Mouse (Mus musculus) adrenal gland, postnatal 0 days (tissue): ENCODE measurements around the gene Prr14. TPM values are rescaled to one million over a fixed set of nuclear protein-coding genes. Genes with fewer than 3 reads are reported as not detected.

Experiments used
- microRNA-seq: library from miRNA; unstranded; fragments of <30 nt; microRNA quantifications from one replicate; pipeline ENCODE4, GENCODE M21; 2016; ENCODE audit warnings: borderline replicate concordance; ENCODE audit not compliant: insufficient number of aligned reads
- polyA plus RNA-seq: library from polyadenylated mRNA; unstranded; fragments of >200 nt; fragmentation: Nextera tagmentation; extraction: Ambion mirVana; gene quantifications from 2 replicates; pipeline ENCODE4 v1.2.1, GENCODE M21; 2015

Prr14 gene
- 25.3 and 37.3 TPM in 2 replicates for polyA plus RNA-seq

GRCm38 (mm10) chr7:127459311-127459710 is at the start of gene Prr14:
Gene Prr14, plus strand, starts transcription at chr7:127459611.

GRCm38 (mm10) chr7:127421388-127422191 is 37.8 kb upstream of the Prr14 start, which contains the start of gene Zfp688:
Gene Zfp688, minus strand, starts transcription at chr7:127422068.

GRCm38 (mm10) chr7:127448521-127449300 is 10.7 kb upstream of the Prr14 start, which contains the start of gene Zfp689:
Gene Zfp689, minus strand, starts transcription at chr7:127449158.

GRCm38 (mm10) chr7:127478635-127479317 is 19.4 kb downstream of the Prr14 start, which contains the start of gene Fbrs:
Gene Fbrs, plus strand, starts transcription at chr7:127479199.

GRCm38 (mm10) chr7:127511808-127512230 is 52.4 kb downstream of the Prr14 start, which contains the start of gene Srcap:
Gene Srcap, plus strand, starts transcription at chr7:127511983.

GRCm38 (mm10) chr7:127519284-127519683 is 59.9 kb downstream of the Prr14 start, which contains the start of gene Gm42715:
Gene Gm42715, plus strand, starts transcription at chr7:127519584.

Small RNA genes lying within 50 kb of the gene (microRNA-seq; reads per million reads assigned to microRNA genes)
- gene Gm47278 = not detected
- gene Mir7060 = not detected

Other genes starting within 250 kb of the Prr14 start
- 10.4 and 16.9 TPM in 2 replicates for gene Zfp553, start 226.6 kb upstream of the Prr14 start, polyA plus RNA-seq
- 13.9 and 21.8 TPM in 2 replicates for gene Sept1, start 226.5 kb upstream of the Prr14 start, polyA plus RNA-seq
- gene Zfp771, start 215.3 kb upstream of the Prr14 start, polyA plus RNA-seq = 58.3 and 67.4 TPM in 2 replicates
- gene Dctpp1, start 198.9 kb upstream of the Prr14 start, polyA plus RNA-seq = 126 and 177 TPM in 2 replicates
- 93.4 and 161 TPM in 2 replicates for gene Sephs2, start 185.6 kb upstream of the Prr14 start, polyA plus RNA-seq
- gene Itgal, start 163.4 kb upstream of the Prr14 start, polyA plus RNA-seq = 0.61 and 1.0 TPM in 2 replicates
- gene Zfp768, start 114.0 kb upstream of the Prr14 start, polyA plus RNA-seq = 11.5 and 12.3 TPM in 2 replicates
- 5.4 TPM in 2 replicates for gene Zfp747, start 83.6 kb upstream of the Prr14 start, polyA plus RNA-seq
- gene 9130019O22Rik, start 72.4 kb upstream of the Prr14 start, polyA plus RNA-seq = 2.4 and 2.6 TPM in 2 replicates
- 4.7 and 5.5 TPM in 2 replicates for gene E430018J23Rik, start 66.0 kb upstream of the Prr14 start, polyA plus RNA-seq
- 3.5 and 4.6 TPM in 2 replicates for gene Zfp764, start 52.8 kb upstream of the Prr14 start, polyA plus RNA-seq
- 28.5 and 40.1 TPM in 2 replicates for gene Zfp688, start 37.5 kb upstream of the Prr14 start, polyA plus RNA-seq
- 4.7 and 6.5 TPM in 2 replicates for gene Zfp689, start 10.5 kb upstream of the Prr14 start, polyA plus RNA-seq
- gene Fbrs, start 19.6 kb downstream of the Prr14 start, polyA plus RNA-seq = 10.2 and 12.1 TPM in 2 replicates
- 23.2 and 30.2 TPM in 2 replicates for gene Srcap, start 52.4 kb downstream of the Prr14 start, polyA plus RNA-seq
- 6.3 and 8.9 TPM in 2 replicates for gene Gm42715, start 60.0 kb downstream of the Prr14 start, polyA plus RNA-seq
- 2.2 and 6.3 TPM in 2 replicates for gene Tmem265, start 101.8 kb downstream of the Prr14 start, polyA plus RNA-seq
- 32.2 and 45.6 TPM in 2 replicates for gene Phkg2, start 113.7 kb downstream of the Prr14 start, polyA plus RNA-seq
- gene Ccdc189, start 129.0 kb downstream of the Prr14 start, polyA plus RNA-seq = 8.9 and 15.7 TPM in 2 replicates
- 17.1 and 22.9 TPM in 2 replicates for gene Rnf40, start 129.2 kb downstream of the Prr14 start, polyA plus RNA-seq
- 4.5 and 5.9 TPM in 2 replicates for gene Zfp629, start 156.2 kb downstream of the Prr14 start, polyA plus RNA-seq
- 137 and 174 TPM in 2 replicates for gene Bcl7c, start 249.3 kb downstream of the Prr14 start, polyA plus RNA-seq